Mouse (Mus musculus) Patski (cell line): ENCODE results near the gene Carf. TPM values are rescaled to one million over a fixed set of nuclear protein-coding genes. Genes with fewer than 3 reads are reported as not detected.
"Not testable (repeated sequence)": the region's sequence is repeated elsewhere in the genome, so short reads cannot be mapped to it uniquely, and the experiment has no call there.

Source experiments
- ATAC-seq: fragments of 100-300 bp; one replicate; pipeline ENCODE4 v1.8.0; 2021
- CTCF ChIA-PET: fragments of 350-600 bp; sonication (Branson Sonifier 250); formaldehyde crosslinking; loops from one replicate; lab custom pipeline; 2022; ENCODE audit warnings: inconsistent platforms; lab: Charles Lee
- POLR2A ChIA-PET: fragments of 350-600 bp; sonication (Branson Sonifier 250); formaldehyde crosslinking; loops from one replicate; lab custom pipeline; 2022; ENCODE audit warnings: antibody characterized with exemption, inconsistent platforms; lab: Charles Lee
- DNase-seq: peaks from one replicate; pipeline ENCODE4 v3.0.0-alpha.2; 2011; ENCODE audit warnings: low read depth, low spot score
- H3K27me3 ChIP-seq: fragments of 371-371 bp; one replicate; pipeline ENCODE4 v1.5.1; 2021
- CTCF ChIP-seq: fragments of 100-300 bp; IDR thresholded peaks from one replicate; pipeline ENCODE4 v1.5.1; 2021
- in situ Hi-C: fragments of 300-500 bp; cut with MboI; formaldehyde crosslinking; loops from 3 replicates; pipeline ENCODE4 v1.11.1; 2018; ENCODE audit warnings: low pct_unique_long_range_greater_than_20kb, mixed read lengths
- polyA plus RNA-seq: library from polyadenylated mRNA; unstranded; gene quantifications from one replicate; pipeline ENCODE4 v1.2.3, GENCODE M21; 2021

The Carf gene
- polyA plus RNA-seq, 1 experiment from 2014 or later = 10.3 TPM

DNA sequence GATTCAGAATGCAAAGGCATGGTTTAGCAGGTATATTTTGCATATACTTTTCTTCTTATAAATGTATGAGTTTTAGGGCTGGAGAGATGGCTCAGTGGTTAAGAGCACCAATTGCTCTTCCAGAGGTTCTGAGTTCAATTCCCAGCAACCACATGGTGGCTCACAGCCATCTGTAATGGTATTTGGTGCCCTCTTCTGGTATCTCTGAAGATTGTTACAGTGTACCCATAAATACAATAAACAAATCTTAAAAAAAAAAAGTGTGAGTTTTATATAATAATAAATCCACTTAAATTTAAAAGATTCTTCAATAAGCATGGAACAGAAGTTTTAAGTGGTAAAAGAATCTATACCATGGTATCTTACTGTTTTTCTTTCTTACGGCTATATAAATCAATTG, 6.5 kb downstream of the Carf start:
- ATAC-seq (no peak), DNase-seq (no peak)
- peak; percentile 44 for TF ChIP-seq CTCF
- in situ Hi-C loops = no loop called here
- ChIA-PET POLR2A (no interaction called here), CTCF (interaction anchor here (0.6 kb wide), 1 partner anchor 48 kb away, joined by 3 read pairs; no protein-coding TSS in a partner anchor)
- H3K27me3 ChIP-seq = no peaks in the 10 kb centered on the region

DNA sequence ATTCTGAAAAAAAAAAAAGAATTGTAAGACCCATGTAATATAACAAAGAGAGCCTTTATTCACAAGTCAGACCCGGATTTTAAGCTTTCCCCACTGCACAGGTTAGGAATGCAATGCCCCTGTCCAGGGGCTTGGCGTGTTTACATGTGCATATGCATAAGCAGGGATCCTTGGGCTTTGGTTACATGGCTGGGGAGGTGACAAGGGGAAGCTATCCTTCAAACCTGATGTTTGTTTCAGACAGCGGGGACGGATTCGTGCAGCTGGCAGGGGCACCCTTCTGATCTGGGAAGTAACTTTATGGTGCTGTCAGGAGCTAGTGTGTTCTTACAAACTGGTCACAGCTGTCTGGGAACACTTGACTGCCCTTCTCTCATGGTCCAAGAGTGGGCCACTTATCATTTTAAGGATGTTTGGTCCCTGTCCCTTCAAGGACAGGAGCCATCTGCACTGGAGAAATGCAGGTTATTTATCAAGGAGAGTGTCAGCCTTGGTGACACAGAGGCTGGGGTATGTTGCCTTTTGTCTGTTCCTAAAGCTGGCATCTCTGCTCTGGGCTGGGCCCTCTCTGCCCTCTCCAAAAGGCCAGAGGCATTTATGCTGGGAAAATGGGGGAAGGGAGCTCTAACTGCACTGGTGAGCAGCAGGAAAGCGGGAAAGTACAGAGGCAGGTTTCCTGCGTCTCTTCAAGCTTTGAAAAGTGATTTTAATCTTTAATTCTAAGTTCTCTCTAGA, 19.8 kb downstream of the Carf start:
- no peak for ATAC-seq
- ChIA-PET CTCF (no interaction called here), POLR2A (no interaction called here)

GRCm38 (mm10) chr1:60137346-60137745, 39.3 kb downstream of the Carf start:
- no peak for TF ChIP-seq CTCF
- DNase-seq (peak; percentile 56), ATAC-seq (peak; percentile 57)
- POLR2A ChIA-PET = no interaction called here
- in situ Hi-C loops = no loop called here
- H3K27me3 ChIP-seq = no peaks in the 10 kb centered on the region
- CTCF ChIA-PET = no interaction called here

More for the DNA sequence above, 19.8 kb downstream of the Carf start:
- in situ Hi-C loops = no loop called here
- H3K27me3 ChIP-seq = no peaks in the 10 kb centered on the region
- no peak for DNase-seq
- TF ChIP-seq CTCF = no peak

DNA sequence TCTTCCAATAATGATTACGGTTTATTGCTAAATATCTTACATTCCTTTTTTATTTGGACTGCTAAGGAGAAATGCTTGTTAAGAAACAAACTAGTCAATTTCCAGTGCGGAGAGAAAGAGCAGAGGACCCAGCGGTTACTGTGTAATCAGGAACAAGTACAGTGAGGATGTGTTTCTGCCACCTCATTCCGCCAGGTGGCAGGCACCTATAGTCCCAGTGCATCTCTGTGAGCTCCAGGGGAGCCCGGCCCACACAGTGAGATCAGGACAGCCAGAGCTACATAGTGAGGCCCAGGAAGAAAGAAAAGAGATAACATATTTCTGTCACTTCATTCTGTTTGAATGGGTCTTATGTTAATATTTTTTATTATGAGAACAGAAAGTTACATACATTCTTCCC, 54.7 kb downstream of the Carf start:
- no peak for TF ChIP-seq CTCF
- in situ Hi-C loops = loop anchor here (25.0 kb wide), 1 partner anchor 710 kb away; no protein-coding TSS in a partner anchor
- ChIA-PET CTCF (interaction anchor here (0.6 kb wide), 1 partner anchor 48 kb away, joined by 3 read pairs; no protein-coding TSS in a partner anchor), POLR2A (no interaction called here)
- DNase-seq = no peak
- no peaks in the 10 kb centered on the region for H3K27me3 ChIP-seq
- ATAC-seq = no peak

DNA sequence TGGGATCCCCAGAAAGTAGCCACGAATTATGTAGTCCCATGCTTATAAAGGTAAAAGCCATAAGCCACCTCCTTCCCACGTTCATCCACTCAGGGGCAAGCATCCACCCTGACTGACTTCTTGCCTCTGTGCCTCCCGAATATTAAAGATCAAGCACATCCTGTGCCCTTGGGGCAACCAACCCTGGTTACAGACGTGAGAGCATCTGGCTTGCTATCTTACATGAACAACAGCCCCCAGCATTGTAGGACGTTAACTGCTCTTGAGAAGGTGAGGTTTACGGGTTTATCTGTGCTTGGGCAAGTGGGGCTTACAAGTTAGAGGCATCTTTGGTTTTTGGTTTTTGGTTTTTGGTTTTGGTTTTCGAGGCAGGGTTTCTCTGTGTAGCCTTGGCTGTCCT, 58.6 kb downstream of the Carf start:
- TF ChIP-seq CTCF = no peak
- ATAC-seq (no peak), DNase-seq (no peak)
- ChIA-PET POLR2A (no interaction called here), CTCF (no interaction called here)
- no peaks in the 10 kb centered on the region for H3K27me3 ChIP-seq
- in situ Hi-C loops = loop anchor here (25.0 kb wide), 1 partner anchor 706 kb away; no protein-coding TSS in a partner anchor

- H3K27me3 ChIP-seq = no peaks in the 10 kb centered on the region
- TF ChIP-seq CTCF = peak; percentile 74
- CTCF ChIA-PET = interaction anchor here (0.8 to 1.9 kb wide), 6 partner anchors 11 to 698 kb away, joined by 3 to 7 read pairs (median 3); partner anchors contain the start of gene Nbeal1
- in situ Hi-C loops = loop anchor here (25.0 kb wide), 1 partner anchor 704 kb away; no protein-coding TSS in a partner anchor
- POLR2A ChIA-PET = interaction anchor here (0.6 kb wide), 1 partner anchor 16 kb away, joined by 5 read pairs; no protein-coding TSS in a partner anchor
- ATAC-seq (no peak), DNase-seq (no peak)
Measured at GRCm38 (mm10) chr1:60158411-60158810, 60.4 kb downstream of the Carf start.

- DNase-seq (no peak), ATAC-seq (no peak)
- no peak for TF ChIP-seq CTCF
- POLR2A ChIA-PET = interaction anchor here (1.5 kb wide), 1 partner anchor 16 kb away, joined by 3 read pairs; the partner anchor contains the start of gene Nbeal1
- in situ Hi-C loops = loop anchor here (25.0 kb wide), 1 partner anchor 699 kb away; no protein-coding TSS in a partner anchor
- CTCF ChIA-PET = interaction anchor here (1.0 to 1.6 kb wide), 3 partner anchors 10 to 50 kb away, joined by 3 read pairs; no protein-coding TSS in a partner anchor
- no peaks in the 10 kb centered on the region for H3K27me3 ChIP-seq
Measured at GRCm38 (mm10) chr1:60163676-60164075, 65.6 kb downstream of the Carf start.

DNA sequence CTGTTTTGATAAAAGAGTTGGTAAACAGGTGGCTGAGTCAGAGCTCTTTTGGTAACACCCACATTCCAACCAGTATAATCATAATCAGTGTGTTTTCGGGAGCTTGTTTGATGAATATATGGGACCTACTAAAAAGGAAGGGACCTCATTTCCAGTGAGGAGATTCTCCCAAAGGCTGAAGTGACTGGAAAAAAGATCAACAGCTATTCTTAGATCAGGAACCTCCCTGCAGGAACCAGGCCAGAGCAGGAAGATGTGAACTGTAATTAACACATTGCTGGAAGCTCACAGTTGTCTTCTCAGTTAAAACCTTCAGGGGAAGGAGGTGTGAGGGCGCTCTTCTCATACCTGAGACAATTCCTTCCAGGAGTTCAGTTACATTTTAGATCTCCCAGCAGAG, 71.6 kb downstream of the Carf start:
- ATAC-seq (no peak), DNase-seq (no peak)
- ChIA-PET POLR2A (interaction anchor here (1.5 kb wide), 1 partner anchor 10 kb away, joined by 6 read pairs; the partner anchor contains the start of gene Nbeal1), CTCF (interaction anchor here (0.8 to 1.3 kb wide), 2 partner anchors 11 to 15 kb away, joined by 3 read pairs; no protein-coding TSS in a partner anchor)
- TF ChIP-seq CTCF = no peak
- in situ Hi-C loops = loop anchor here (25.0 kb wide), 1 partner anchor 693 kb away; no protein-coding TSS in a partner anchor
- no peaks in the 10 kb centered on the region for H3K27me3 ChIP-seq

DNA sequence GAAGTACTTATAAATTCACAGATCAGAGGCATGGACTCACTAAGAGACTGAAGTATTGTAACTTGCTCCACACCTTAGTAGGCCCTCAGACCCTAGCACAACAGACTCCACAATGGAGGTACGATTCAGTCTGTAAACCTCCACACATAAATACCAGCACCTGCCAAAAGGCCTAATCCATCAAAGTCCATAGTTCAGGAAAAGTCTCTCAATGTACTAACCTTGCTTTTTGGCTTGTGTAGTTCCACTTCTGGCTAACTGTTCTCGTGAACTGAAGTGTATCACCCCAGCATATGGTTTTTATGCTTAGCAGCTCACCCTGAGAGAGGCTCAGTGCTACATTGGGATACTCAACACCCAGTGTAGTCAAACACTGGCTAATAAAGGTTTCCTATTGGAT, 72.2 kb downstream of the Carf start:
- in situ Hi-C loops = loop anchor here (25.0 kb wide), 1 partner anchor 692 kb away; no protein-coding TSS in a partner anchor
- no peak for ATAC-seq
- DNase-seq = no peak

DNA sequence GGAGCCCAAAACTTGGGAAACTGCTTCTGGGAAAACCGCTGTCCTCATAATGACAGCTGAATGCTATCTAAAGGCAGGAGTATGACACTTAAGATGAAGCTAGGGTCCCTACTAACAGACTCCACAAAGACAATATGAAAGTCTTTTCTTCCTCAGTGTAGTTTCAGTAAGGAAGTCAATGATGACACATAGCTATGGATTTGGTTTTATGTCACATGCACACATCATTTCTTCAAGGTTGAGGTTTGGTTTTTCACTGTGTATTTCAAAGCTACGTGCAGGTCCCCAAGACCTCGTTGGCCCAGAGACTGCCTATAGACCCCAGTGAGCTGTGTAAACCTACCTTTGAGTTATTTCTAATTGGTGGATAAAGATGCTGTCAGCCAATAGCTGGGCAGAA, 75.1 kb downstream of the Carf start:
- POLR2A ChIA-PET = interaction anchor here (0.6 to 0.9 kb wide), 2 partner anchors 57 to 132 kb away, joined by 3 to 5 read pairs; no protein-coding TSS in a partner anchor
- no peak for ATAC-seq
- H3K27me3 ChIP-seq = no peaks in the 10 kb centered on the region

More for the DNA sequence above, 72.2 kb downstream of the Carf start:
- H3K27me3 ChIP-seq = no peaks in the 10 kb centered on the region
- CTCF ChIA-PET = interaction anchor here (1.2 kb wide), 1 partner anchor 12 kb away, joined by 3 read pairs; no protein-coding TSS in a partner anchor
- no peak for TF ChIP-seq CTCF
- POLR2A ChIA-PET = interaction anchor here (1.5 kb wide), 1 partner anchor 9 kb away, joined by 6 read pairs; the partner anchor contains the start of gene Nbeal1

GRCm38 (mm10) chr1:60177814-60178213, 79.8 kb downstream of the Carf start:
- H3K27me3 ChIP-seq, POLR2A ChIA-PET, in situ Hi-C loops: not testable (repeated sequence)

More for the DNA sequence above, 75.1 kb downstream of the Carf start:
- no peak for TF ChIP-seq CTCF
- DNase-seq = no peak
- CTCF ChIA-PET = interaction anchor here (0.8 to 0.9 kb wide), 2 partner anchors 10 to 68 kb away, joined by 3 read pairs; no protein-coding TSS in a partner anchor
- in situ Hi-C loops = loop anchor here (25.0 kb wide), 1 partner anchor 689 kb away; no protein-coding TSS in a partner anchor

More at GRCm38 (mm10) chr1:60177814-60178213, 79.8 kb downstream of the Carf start:
- not testable (repeated sequence) for DNase-seq, ATAC-seq
- CTCF ChIA-PET = interaction anchor here (1.2 to 1.4 kb wide), 2 partner anchors 27 to 35 kb away, joined by 3 read pairs; no protein-coding TSS in a partner anchor
